Mouse (Mus musculus): ENCODE measurements around the gene Dnah12.

GRCm38 (mm10) chr14:26935558-26935957, 242.5 kb downstream of the Dnah12 start:
- no peak for TF ChIP-seq CTCF (IDR thresholded peaks at IDR 0.05; ENCODE audit: low read depth)
- TF ChIP-seq EP300 (IDR thresholded peaks at IDR 0.05; ENCODE audit: low read depth) = no peak
